Mouse (Mus musculus) heart, adult 2 months (tissue): Measurements from ENCODE around the gene Med27.

Experiments used
- CTCF ChIP-seq: fragments of 200-600 bp; IDR thresholded peaks from 2 replicates; pipeline ENCODE4 v1.8.1; 2022; ENCODE audit warnings: antibody characterized with exemption, mild to moderate bottlenecking, moderate library complexity
- EP300 ChIP-seq: fragments of 200-500 bp; IDR thresholded peaks from 2 replicates; pipeline ENCODE4 v1.6.1; 2011; ENCODE audit warnings: low read depth, low read length, control low read depth; ENCODE audit not compliant: insufficient read depth
- POLR2A ChIP-seq: fragments of 200-500 bp; IDR thresholded peaks from 2 replicates; pipeline ENCODE4 v1.6.1; 2011; ENCODE audit warnings: mild to moderate bottlenecking, low read depth, low read length, control low read depth; ENCODE audit not compliant: insufficient read depth

DNA sequence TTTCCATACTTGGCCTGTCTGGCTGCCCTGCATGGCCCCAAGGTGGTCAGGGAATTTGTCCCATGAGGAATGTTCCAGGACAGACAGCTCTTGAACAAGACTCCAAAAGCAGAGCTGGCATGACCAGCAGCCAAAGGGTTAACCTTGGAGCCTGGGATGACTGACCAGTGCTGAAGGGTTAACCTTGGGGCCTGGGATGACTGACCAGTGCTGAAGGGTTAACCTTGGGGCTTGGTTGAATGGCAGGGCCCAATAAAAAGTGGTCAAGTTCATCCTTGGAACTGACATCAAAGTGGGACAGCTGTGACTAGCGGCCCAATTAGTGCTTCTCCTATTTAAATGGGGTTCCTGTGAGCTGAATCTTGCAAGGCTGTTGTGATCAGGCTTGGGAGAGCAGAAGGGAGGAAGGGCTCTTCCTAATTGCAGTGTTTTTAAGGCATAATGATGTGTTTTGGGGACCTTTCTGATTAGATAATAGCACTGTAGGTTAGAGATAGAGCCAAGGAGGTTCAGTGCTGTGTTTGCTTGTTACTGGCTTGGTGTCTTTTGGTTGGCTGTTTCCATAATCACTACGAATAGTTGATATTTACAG, 97.1 kb downstream of the Med27 start:
- TF ChIP-seq CTCF = no peak
- no peak for TF ChIP-seq POLR2A
- TF ChIP-seq EP300 = no peak
